Mouse (Mus musculus) ES-Bruce4 (cell line): ENCODE data around the gene Ms4a4a. TPM values are rescaled to one million over a fixed set of nuclear protein-coding genes. Genes with fewer than 3 reads are reported as not detected.

ENCODE experiments used
- H3K27ac ChIP-seq: 2 replicates; pipeline ENCODE4 v1.5.1; 2012; ENCODE audit warnings: low read length, inconsistent platforms; ENCODE audit not compliant: insufficient read depth
- H3K27me3 ChIP-seq: 2 replicates; pipeline ENCODE4 v1.6.1; 2012; ENCODE audit warnings: mild to moderate bottlenecking, low read length, inconsistent platforms; ENCODE audit not compliant: control insufficient read depth, poor library complexity, insufficient read depth, severe bottlenecking
- H3K36me3 ChIP-seq: 2 replicates; pipeline ENCODE4 v1.6.1; 2012; ENCODE audit warnings: inconsistent platforms, mild to moderate bottlenecking, low read length, moderate library complexity; ENCODE audit not compliant: control insufficient read depth, poor library complexity, insufficient read depth, severe bottlenecking
- H3K4me1 ChIP-seq: one replicate; pipeline ENCODE4 v1.8.1; 2011; ENCODE audit warnings: low read length; ENCODE audit not compliant: control insufficient read depth, insufficient read depth
- H3K4me3 ChIP-seq: 2 replicates; pipeline ENCODE4 v1.5.1; 2011; ENCODE audit warnings: low read depth, mild to moderate bottlenecking, low read length
- H3K9ac ChIP-seq: 2 replicates; pipeline ENCODE4 v1.6.1; 2012; ENCODE audit warnings: low read depth, mild to moderate bottlenecking, inconsistent platforms; ENCODE audit not compliant: poor library complexity, severe bottlenecking
- H3K9me3 ChIP-seq: replicated peaks from 2 replicates; pipeline ENCODE4 v1.6.1; 2012; ENCODE audit warnings: mild to moderate bottlenecking, low read length, inconsistent platforms; ENCODE audit not compliant: control insufficient read depth, poor library complexity, insufficient read depth, severe bottlenecking
- CTCF ChIP-seq: IDR thresholded peaks from one replicate; pipeline ENCODE4 v1.8.1; 2011; ENCODE audit warnings: low read depth, low read length
- EP300 ChIP-seq: IDR thresholded peaks from 2 replicates; pipeline ENCODE4 v1.6.1; 2011; ENCODE audit warnings: low read depth, low read length; ENCODE audit not compliant: insufficient read depth
- POLR2A ChIP-seq: IDR thresholded peaks from one replicate; pipeline ENCODE4 v1.8.1; 2011; ENCODE audit warnings: low read length; ENCODE audit not compliant: insufficient read depth
- polyA plus RNA-seq: library from polyadenylated mRNA; stranded (reverse); fragments of >200 nt; gene quantifications from 2 replicates; pipeline ENCODE4 v1.2.4, GENCODE M21; 2011; ENCODE audit warnings: low read depth; ENCODE audit not compliant: missing spikeins, insufficient read depth, insufficient read length

Gene Ms4a4a
- polyA plus RNA-seq, 1 experiment, result not detected

- Histone ChIP-seq H3K27me3 (no peaks in the 10 kb centered on the region), H3K27ac (no peak overlapping the region), H3K9ac (no peak overlapping the region), H3K9me3 (no peaks in the 10 kb centered on the region), H3K4me3 (no peak overlapping the region), H3K36me3 (no peaks in the 10 kb centered on the region), H3K4me1 (no peaks in the 10 kb centered on the region)
- TF ChIP-seq EP300 (no peak), POLR2A (no peak), CTCF (no peak)
Observed at GRCm38 (mm10) chr19:11387109-11387508, 11.8 kb downstream of the Ms4a4a start.

- no peak overlapping the region for H3K27ac ChIP-seq
- TF ChIP-seq EP300, result no peak
- no peak for TF ChIP-seq POLR2A
- TF ChIP-seq CTCF, result no peak
- H3K27me3 ChIP-seq, result no peaks in the 10 kb centered on the region
- H3K36me3 ChIP-seq, result no peaks in the 10 kb centered on the region
- H3K4me1 ChIP-seq, result no peaks in the 10 kb centered on the region
- H3K9me3 ChIP-seq, result no peaks in the 10 kb centered on the region
- no peak overlapping the region for H3K4me3 ChIP-seq
- no peak overlapping the region for H3K9ac ChIP-seq
Observed at GRCm38 (mm10) chr19:11387685-11388084, 12.4 kb downstream of the Ms4a4a start.

GRCm38 (mm10) chr19:11388949-11389348, 13.6 kb downstream of the Ms4a4a start:
- H3K9me3 ChIP-seq, result no peaks in the 10 kb centered on the region
- H3K9ac ChIP-seq, result no peak overlapping the region
- no peaks in the 10 kb centered on the region for H3K27me3 ChIP-seq
- no peak overlapping the region for H3K27ac ChIP-seq
- TF ChIP-seq EP300, result no peak
- no peak for TF ChIP-seq POLR2A
- no peak for TF ChIP-seq CTCF
- no peak overlapping the region for H3K4me3 ChIP-seq
- no peaks in the 10 kb centered on the region for H3K4me1 ChIP-seq
- H3K36me3 ChIP-seq, result no peaks in the 10 kb centered on the region

DNA sequence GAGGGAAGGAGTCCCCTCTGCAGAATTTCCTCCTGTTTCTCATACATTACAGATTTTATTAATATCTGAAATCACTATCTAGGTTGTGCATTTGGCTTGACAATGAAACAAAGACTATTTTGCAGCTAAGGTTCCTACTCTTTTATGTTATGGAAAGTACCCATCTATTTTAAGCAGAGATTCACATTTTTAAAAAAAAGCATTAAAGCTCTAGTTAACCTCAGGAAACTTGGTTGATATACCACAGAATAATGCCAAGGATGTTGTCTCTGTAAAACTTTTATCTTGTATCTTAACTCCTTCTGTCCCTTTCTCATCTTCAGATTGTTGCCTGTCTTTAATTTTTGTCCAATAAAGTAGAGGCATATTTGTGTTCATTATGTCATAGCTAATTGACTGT, 20.4 kb downstream of the Ms4a4a start:
- Histone ChIP-seq H3K27me3 (no peaks in the 10 kb centered on the region), H3K36me3 (no peaks in the 10 kb centered on the region), H3K27ac (no peak overlapping the region), H3K4me1 (no peaks in the 10 kb centered on the region), H3K9me3 (no peaks in the 10 kb centered on the region), H3K4me3 (no peak overlapping the region), H3K9ac (no peak overlapping the region)
- TF ChIP-seq CTCF (no peak), POLR2A (no peak), EP300 (no peak)

DNA sequence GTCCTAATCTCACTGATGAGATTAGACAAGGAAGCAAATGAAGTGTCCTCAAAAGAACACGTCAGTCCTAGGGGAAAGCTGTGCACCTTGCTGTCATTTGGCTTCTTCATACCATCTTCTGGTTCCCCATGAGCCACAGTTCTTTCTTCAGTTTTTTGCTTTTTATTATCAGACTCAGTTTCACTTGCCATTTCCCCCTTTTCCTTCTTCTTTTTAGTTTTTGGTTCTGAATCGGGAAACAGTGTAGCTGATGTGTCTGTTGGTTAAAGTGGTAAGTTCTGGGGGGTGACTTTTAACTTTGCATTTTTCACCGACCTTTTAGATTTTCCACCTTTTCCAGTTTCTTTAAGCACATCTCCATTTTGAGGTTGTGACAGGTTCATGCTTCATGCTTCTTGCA, 29.2 kb downstream of the Ms4a4a start, which contains the start of gene Ms4a4c:
TSS of gene Ms4a4c (plus strand) at position 244 of the 400 bp plus-strand sequence.
- no peak within 1 kb of the TSS for H3K4me3 ChIP-seq
- no peaks in the 10 kb centered on the region for H3K27me3 ChIP-seq
- H3K9ac ChIP-seq, result no peak within 1 kb of the TSS
- no peak for TF ChIP-seq POLR2A
- no peak for TF ChIP-seq CTCF
- TF ChIP-seq EP300, result no peak
- H3K36me3 ChIP-seq, result no peaks in the 10 kb centered on the region
- H3K4me1 ChIP-seq, result no peaks in the 10 kb centered on the region
- H3K9me3 ChIP-seq, result no peaks in the 10 kb centered on the region
- no peak within 1 kb of the TSS for H3K27ac ChIP-seq

DNA sequence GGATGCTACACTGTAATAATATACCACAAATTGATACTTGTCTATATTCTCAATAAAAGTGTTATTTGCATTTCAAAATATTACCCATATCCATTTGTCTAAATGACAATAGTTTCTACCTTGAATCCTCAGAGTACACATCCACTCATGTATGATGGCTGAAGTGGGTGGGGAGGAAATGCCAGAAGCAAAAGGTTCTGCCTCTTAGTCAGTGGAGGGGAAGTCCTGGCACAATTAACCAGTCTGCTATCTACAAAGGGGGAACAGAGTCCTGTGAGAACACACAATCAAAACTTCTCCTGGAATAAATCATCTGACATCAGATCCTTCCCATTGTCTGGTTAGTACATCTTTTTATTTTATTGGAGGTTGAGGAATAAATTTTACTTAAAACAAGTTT, 32.1 kb downstream of the Ms4a4a start:
- no peak overlapping the region for H3K9ac ChIP-seq
- TF ChIP-seq POLR2A (no peak), EP300 (no peak), CTCF (no peak)

More for the DNA sequence above, 32.1 kb downstream of the Ms4a4a start:
- Histone ChIP-seq H3K27me3 (no peaks in the 10 kb centered on the region), H3K36me3 (no peaks in the 10 kb centered on the region), H3K9me3 (no peaks in the 10 kb centered on the region), H3K27ac (no peak overlapping the region), H3K4me3 (no peak overlapping the region), H3K4me1 (no peaks in the 10 kb centered on the region)
